Mouse (Mus musculus): ENCODE measurements around the gene Ccdc86. TPM values are rescaled to one million over a fixed set of nuclear protein-coding genes. Genes with fewer than 3 reads are reported as not detected.

Gene Ccdc86
- total and polyA plus RNA-seq, 3 experiments = 10.1 to 45.7 (median 21.2) TPM

GRCm38 (mm10) chr19:10900315-10900714, 48.8 kb downstream of the Ccdc86 start:
- ATAC-seq (ENCODE audit: extremely low read depth, insufficient number of reproducible peaks, low FRiP score, poor library complexity, severe bottlenecking) = no peak
- no peak overlapping the region for H3K4me3 ChIP-seq (ENCODE audit: low read depth, low read length)
- H3K27me3 ChIP-seq (ENCODE audit: insufficient read depth, low read length) = no peaks in the 10 kb centered on the region
- H3K4me1 ChIP-seq (ENCODE audit: insufficient read depth, low read depth, low read length) = peaks cover 56% of the 10 kb centered on the region
- TF ChIP-seq GATA1 (IDR thresholded peaks at IDR 0.05; ENCODE audit: borderline replicate concordance, low read length) = no peak
- no peak for TF ChIP-seq CTCF (IDR thresholded peaks at IDR 0.05; ENCODE audit: low read depth, low read length)
- TF ChIP-seq POLR2AphosphoS5 (IDR thresholded peaks at IDR 0.05; ENCODE audit: insufficient replicate concordance, low read depth, low read length) = no peak
- no peak for TF ChIP-seq GATA2 (IDR thresholded peaks at IDR 0.05; ENCODE audit: borderline replicate concordance, low read depth, low read length)
- TF ChIP-seq TAL1 (conservative IDR thresholded peaks at IDR 0.05; ENCODE audit: low read depth, low read length) = no peak
- no peaks in the 10 kb centered on the region for H3K9me3 ChIP-seq (replicated peaks)
- peaks cover 86% of the 10 kb centered on the region for H3K36me3 ChIP-seq (replicated peaks)
- no peak for DNase-seq (ENCODE audit: low spot score)

- ATAC-seq (ENCODE audit: extremely low read depth, insufficient number of reproducible peaks, low FRiP score, poor library complexity, severe bottlenecking) (no peak), DNase-seq (ENCODE audit: low spot score) (no peak)
- Histone ChIP-seq H3K4me3 (ENCODE audit: low read depth, low read length) (peak overlapping the region; percentile 88; the same call in 1 of the 2 replicates), H3K36me3 (replicated peaks) (peaks cover 57% of the 10 kb centered on the region), H3K4me1 (ENCODE audit: insufficient read depth, low read depth, low read length) (peaks cover 48% of the 10 kb centered on the region), H3K27me3 (ENCODE audit: insufficient read depth, low read length) (peaks cover 4% of the 10 kb centered on the region; the same call in 1 of the 2 replicates), H3K9me3 (replicated peaks) (no peaks in the 10 kb centered on the region)
- no peak for TF ChIP-seq TAL1 (conservative IDR thresholded peaks at IDR 0.05; ENCODE audit: low read depth, low read length)
- no peak for TF ChIP-seq POLR2AphosphoS5 (IDR thresholded peaks at IDR 0.05; ENCODE audit: insufficient replicate concordance, low read depth, low read length)
- TF ChIP-seq GATA2 (IDR thresholded peaks at IDR 0.05; ENCODE audit: borderline replicate concordance, low read depth, low read length) = no peak
- TF ChIP-seq GATA1 (IDR thresholded peaks at IDR 0.05; ENCODE audit: borderline replicate concordance, low read length) = no peak
- TF ChIP-seq CTCF (IDR thresholded peaks at IDR 0.05; ENCODE audit: low read depth, low read length) = no peak
Observed at GRCm38 (mm10) chr19:10897491-10897890, 51.6 kb downstream of the Ccdc86 start.

GRCm38 (mm10) chr19:10896849-10897248, 52.2 kb downstream of the Ccdc86 start:
- no peak for DNase-seq (ENCODE audit: low spot score)
- Histone ChIP-seq H3K9me3 (replicated peaks) (no peaks in the 10 kb centered on the region), H3K27me3 (ENCODE audit: insufficient read depth, low read length) (peaks cover 4% of the 10 kb centered on the region; the same call in 1 of the 2 replicates), H3K4me1 (ENCODE audit: insufficient read depth, low read depth, low read length) (peaks cover 44% of the 10 kb centered on the region), H3K4me3 (ENCODE audit: low read depth, low read length) (peak overlapping the region; percentile 88; the same call in 1 of the 2 replicates), H3K36me3 (replicated peaks) (peaks cover 51% of the 10 kb centered on the region)
- ATAC-seq (ENCODE audit: extremely low read depth, insufficient number of reproducible peaks, low FRiP score, poor library complexity, severe bottlenecking) = no peak
- TF ChIP-seq POLR2AphosphoS5 (IDR thresholded peaks at IDR 0.05; ENCODE audit: insufficient replicate concordance, low read depth, low read length) (no peak), CTCF (IDR thresholded peaks at IDR 0.05; ENCODE audit: low read depth, low read length) (no peak), TAL1 (conservative IDR thresholded peaks at IDR 0.05; ENCODE audit: low read depth, low read length) (no peak), GATA2 (IDR thresholded peaks at IDR 0.05; ENCODE audit: borderline replicate concordance, low read depth, low read length) (no peak), GATA1 (IDR thresholded peaks at IDR 0.05; ENCODE audit: borderline replicate concordance, low read length) (no peak)

- peak overlapping the region; percentile 88 for H3K4me3 ChIP-seq (ENCODE audit: low read depth, low read length)
- ATAC-seq (ENCODE audit: extremely low read depth, insufficient number of reproducible peaks, low FRiP score, poor library complexity, severe bottlenecking) = no peak
- H3K27me3 ChIP-seq (ENCODE audit: insufficient read depth, low read length) = peaks cover 4% of the 10 kb centered on the region; the same call in 1 of the 2 replicates
- peaks cover 44% of the 10 kb centered on the region for H3K4me1 ChIP-seq (ENCODE audit: insufficient read depth, low read depth, low read length)
- no peak for TF ChIP-seq POLR2AphosphoS5 (IDR thresholded peaks at IDR 0.05; ENCODE audit: insufficient replicate concordance, low read depth, low read length)
- TF ChIP-seq GATA2 (IDR thresholded peaks at IDR 0.05; ENCODE audit: borderline replicate concordance, low read depth, low read length) = no peak
- H3K9me3 ChIP-seq (replicated peaks) = no peaks in the 10 kb centered on the region
- no peak for DNase-seq (ENCODE audit: low spot score)
- H3K36me3 ChIP-seq (replicated peaks) = peaks cover 40% of the 10 kb centered on the region
Observed at GRCm38 (mm10) chr19:10895708-10896107, 53.4 kb downstream of the Ccdc86 start.

DNA sequence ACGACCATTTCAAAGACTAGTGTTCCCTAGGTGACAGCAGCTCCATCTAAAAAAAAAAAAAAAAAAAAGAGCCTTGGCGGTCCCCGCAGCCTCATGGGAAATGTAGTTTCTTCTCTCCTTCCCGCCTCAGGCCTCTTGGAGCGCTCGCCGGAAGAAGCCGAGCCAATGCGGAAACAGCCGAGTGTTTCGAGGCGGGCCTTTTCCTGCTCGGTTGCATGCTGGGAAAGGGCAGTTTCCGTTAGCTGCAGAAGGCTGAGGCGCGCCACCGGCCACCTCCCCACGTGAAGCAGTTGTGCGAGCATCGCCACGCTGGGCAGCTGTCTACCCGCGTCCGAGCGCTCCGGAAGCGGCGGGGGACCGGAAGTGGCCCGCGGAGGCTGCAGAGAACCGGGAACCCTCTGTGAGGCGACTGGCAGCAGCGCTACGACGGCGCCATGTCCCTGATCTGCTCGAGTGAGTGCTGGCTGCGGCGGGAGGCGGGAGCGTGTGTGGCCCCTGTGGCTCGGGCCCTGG, 54.0 kb downstream of the Ccdc86 start, which contains the start of gene Prpf19:
TSS of gene Prpf19 (plus strand) at position 216 of the 513 bp plus-strand sequence.
- Histone ChIP-seq H3K36me3 (replicated peaks) (peaks cover 33% of the 10 kb centered on the region), H3K27me3 (ENCODE audit: insufficient read depth, low read length) (peaks cover 4% of the 10 kb centered on the region; the same call in 1 of the 2 replicates), H3K9me3 (replicated peaks) (no peaks in the 10 kb centered on the region), H3K4me3 (ENCODE audit: low read depth, low read length) (peak within 1 kb of the TSS; percentile 88), H3K4me1 (ENCODE audit: insufficient read depth, low read depth, low read length) (peaks cover 40% of the 10 kb centered on the region)
- no peak for TF ChIP-seq GATA1 (IDR thresholded peaks at IDR 0.05; ENCODE audit: borderline replicate concordance, low read length)
- TF ChIP-seq POLR2AphosphoS5 (IDR thresholded peaks at IDR 0.05; ENCODE audit: insufficient replicate concordance, low read depth, low read length) = no peak
- no peak for TF ChIP-seq CTCF (IDR thresholded peaks at IDR 0.05; ENCODE audit: low read depth, low read length)
- TF ChIP-seq TAL1 (conservative IDR thresholded peaks at IDR 0.05; ENCODE audit: low read depth, low read length) = no peak
- no peak for TF ChIP-seq GATA2 (IDR thresholded peaks at IDR 0.05; ENCODE audit: borderline replicate concordance, low read depth, low read length)
- peak; percentile 92 for ATAC-seq (ENCODE audit: extremely low read depth, insufficient number of reproducible peaks, low FRiP score, poor library complexity, severe bottlenecking)
- DNase-seq (ENCODE audit: low spot score) = peak; percentile 89

- Histone ChIP-seq H3K4me1 (ENCODE audit: insufficient read depth, low read depth, low read length) (peaks cover 23% of the 10 kb centered on the region), H3K4me3 (ENCODE audit: low read depth, low read length) (no peak overlapping the region), H3K36me3 (replicated peaks) (peaks cover 5% of the 10 kb centered on the region), H3K9me3 (replicated peaks) (no peaks in the 10 kb centered on the region), H3K27me3 (ENCODE audit: insufficient read depth, low read length) (peaks cover 13% of the 10 kb centered on the region)
- no peak for TF ChIP-seq TAL1 (conservative IDR thresholded peaks at IDR 0.05; ENCODE audit: low read depth, low read length)
- TF ChIP-seq CTCF (IDR thresholded peaks at IDR 0.05; ENCODE audit: low read depth, low read length) = no peak
- TF ChIP-seq GATA1 (IDR thresholded peaks at IDR 0.05; ENCODE audit: borderline replicate concordance, low read length) = no peak
- no peak for TF ChIP-seq GATA2 (IDR thresholded peaks at IDR 0.05; ENCODE audit: borderline replicate concordance, low read depth, low read length)
- no peak for TF ChIP-seq POLR2AphosphoS5 (IDR thresholded peaks at IDR 0.05; ENCODE audit: insufficient replicate concordance, low read depth, low read length)
- DNase-seq (ENCODE audit: low spot score) (no peak), ATAC-seq (ENCODE audit: extremely low read depth, insufficient number of reproducible peaks, low FRiP score, poor library complexity, severe bottlenecking) (no peak)
Observed at GRCm38 (mm10) chr19:10892201-10892600, 56.9 kb downstream of the Ccdc86 start.

Other genes with a start within 250 kb of the Ccdc86 start
- not detected in 2 replicates for gene Cd5, start 210.3 kb downstream of the Ccdc86 start, total RNA-seq (2014; fragmentation: Nextera tagmentation)
- 0.11 and 0.17 TPM in 2 replicates for gene Cd5, start 210.3 kb downstream of the Ccdc86 start, total RNA-seq (2017)
- not detected in 2 replicates for gene Cd5, start 210.3 kb downstream of the Ccdc86 start, polyA plus RNA-seq (2012)
- gene Cd6, start 119.2 kb downstream of the Ccdc86 start, total RNA-seq (2014; fragmentation: Nextera tagmentation) = not detected in 2 replicates
- 0.11 and 0.41 TPM in 2 replicates for gene Cd6, start 119.2 kb downstream of the Ccdc86 start, total RNA-seq (2017)
- not detected in 2 replicates for gene Cd6, start 119.2 kb downstream of the Ccdc86 start, polyA plus RNA-seq (2012)
- gene Slc15a3, start 109.5 kb downstream of the Ccdc86 start, total RNA-seq (2014; fragmentation: Nextera tagmentation) = not detected in 2 replicates
- under 0.01 and 0.05 TPM in 2 replicates for gene Slc15a3, start 109.5 kb downstream of the Ccdc86 start, total RNA-seq (2017)
- 0.01 and 0.02 TPM in 2 replicates for gene Slc15a3, start 109.5 kb downstream of the Ccdc86 start, polyA plus RNA-seq (2012)
- gene Tmem132a, start 79.3 kb downstream of the Ccdc86 start, total RNA-seq (2014; fragmentation: Nextera tagmentation) = 2.3 TPM in 1 of 2 replicates, not detected in the other
- gene Tmem132a, start 79.3 kb downstream of the Ccdc86 start, total RNA-seq (2017) = 0.06 and 0.27 TPM in 2 replicates
- 0.01 TPM in 1 of 2 replicates, not detected in the other for gene Tmem132a, start 79.3 kb downstream of the Ccdc86 start, polyA plus RNA-seq (2012)
- gene Tmem109, start 67.3 kb downstream of the Ccdc86 start, total RNA-seq (2014; fragmentation: Nextera tagmentation) = 2.3 and 6.8 TPM in 2 replicates
- 11.6 and 12.2 TPM in 2 replicates for gene Tmem109, start 67.3 kb downstream of the Ccdc86 start, total RNA-seq (2017)
- 7.7 and 8.5 TPM in 2 replicates for gene Tmem109, start 67.3 kb downstream of the Ccdc86 start, polyA plus RNA-seq (2012)
- 79.4 and 88.8 TPM in 2 replicates for gene Prpf19, start 54.0 kb downstream of the Ccdc86 start, total RNA-seq (2014; fragmentation: Nextera tagmentation)
- gene Prpf19, start 54.0 kb downstream of the Ccdc86 start, total RNA-seq (2017) = 192 and 250 TPM in 2 replicates
- 81.9 and 89.0 TPM in 2 replicates for gene Prpf19, start 54.0 kb downstream of the Ccdc86 start, polyA plus RNA-seq (2012)
- gene Zp1, start 28.6 kb downstream of the Ccdc86 start, total RNA-seq (2014; fragmentation: Nextera tagmentation) = not detected in 2 replicates
- not detected in 2 replicates for gene Zp1, start 28.6 kb downstream of the Ccdc86 start, total RNA-seq (2017)
- gene Zp1, start 28.6 kb downstream of the Ccdc86 start, polyA plus RNA-seq (2012) = 0.03 TPM in 1 of 2 replicates, not detected in the other
- not detected in 2 replicates for gene Ptgdr2, start 12.1 kb downstream of the Ccdc86 start, total RNA-seq (2014; fragmentation: Nextera tagmentation)
- 0.12 TPM in 1 of 2 replicates, not detected in the other for gene Ptgdr2, start 12.1 kb downstream of the Ccdc86 start, total RNA-seq (2017)
- not detected in 2 replicates for gene Ptgdr2, start 12.1 kb downstream of the Ccdc86 start, polyA plus RNA-seq (2012)
- gene Ms4a10, start 25.4 kb upstream of the Ccdc86 start, total RNA-seq (2014; fragmentation: Nextera tagmentation) = not detected in 2 replicates
- gene Ms4a10, start 25.4 kb upstream of the Ccdc86 start, total RNA-seq (2017) = not detected in 2 replicates
- 0.05 TPM in 1 of 2 replicates, not detected in the other for gene Ms4a10, start 25.4 kb upstream of the Ccdc86 start, polyA plus RNA-seq (2012)
- not detected in 2 replicates for gene Ms4a15, start 44.0 kb upstream of the Ccdc86 start, total RNA-seq (2014; fragmentation: Nextera tagmentation)
- 0.29 TPM in 1 of 2 replicates, not detected in the other for gene Ms4a15, start 44.0 kb upstream of the Ccdc86 start, total RNA-seq (2017)
- gene Ms4a15, start 44.0 kb upstream of the Ccdc86 start, polyA plus RNA-seq (2012) = 0.29 TPM in 1 of 2 replicates, not detected in the other
- not detected in 2 replicates for gene Ms4a18, start 68.8 kb upstream of the Ccdc86 start, total RNA-seq (2014; fragmentation: Nextera tagmentation)
- gene Ms4a18, start 68.8 kb upstream of the Ccdc86 start, total RNA-seq (2017) = not detected in 2 replicates
- gene Ms4a18, start 68.8 kb upstream of the Ccdc86 start, polyA plus RNA-seq (2012) = not detected in 2 replicates
- gene Ms4a8a, start 131.8 kb upstream of the Ccdc86 start, total RNA-seq (2014; fragmentation: Nextera tagmentation) = not detected in 2 replicates
- gene Ms4a8a, start 131.8 kb upstream of the Ccdc86 start, total RNA-seq (2017) = not detected in 2 replicates
- not detected in 2 replicates for gene Ms4a8a, start 131.8 kb upstream of the Ccdc86 start, polyA plus RNA-seq (2012)
- gene 1700017D01Rik, start 181.6 kb upstream of the Ccdc86 start, total RNA-seq (2014; fragmentation: Nextera tagmentation) = not detected in 2 replicates
- 0.06 and 0.16 TPM in 2 replicates for gene 1700017D01Rik, start 181.6 kb upstream of the Ccdc86 start, total RNA-seq (2017)
- gene 1700017D01Rik, start 181.6 kb upstream of the Ccdc86 start, polyA plus RNA-seq (2012) = not detected in 2 replicates
- not detected in 2 replicates for gene 1700025F22Rik, start 216.1 kb upstream of the Ccdc86 start, total RNA-seq (2014; fragmentation: Nextera tagmentation)
- not detected in 2 replicates for gene 1700025F22Rik, start 216.1 kb upstream of the Ccdc86 start, total RNA-seq (2017)
- not detected in 2 replicates for gene 1700025F22Rik, start 216.1 kb upstream of the Ccdc86 start, polyA plus RNA-seq (2012)
- not detected in 2 replicates for gene Ms4a13, start 247.5 kb upstream of the Ccdc86 start, total RNA-seq (2014; fragmentation: Nextera tagmentation)
- not detected in 2 replicates for gene Ms4a13, start 247.5 kb upstream of the Ccdc86 start, total RNA-seq (2017)
- gene Ms4a13, start 247.5 kb upstream of the Ccdc86 start, polyA plus RNA-seq (2012) = not detected in 2 replicates

Data from G1E (cell line).